Mouse (Mus musculus) lung, embryonic 15.5 days (tissue): ENCODE results near the gene Keap1. TPM values are rescaled to one million over a fixed set of nuclear protein-coding genes. Genes with fewer than 3 reads are reported as not detected.

Source experiments
- ATAC-seq: fragments of 200-750 bp; cut with Nextera tagmentation; 2 replicates; pipeline ENCODE4 v1.8.0; 2017; ENCODE audit warnings: moderate number of reproducible peaks, borderline replicate concordance; ENCODE audit not compliant: low FRiP score, low TSS enrichment; ENCODE audit errors: extremely low read depth
- H3K27ac ChIP-seq: fragments of 300-500 bp; sonication (generic); 2 replicates; pipeline ENCODE4 v1.5.1; 2015; ENCODE audit warnings: moderate library complexity, mild to moderate bottlenecking, inconsistent platforms
- H3K27me3 ChIP-seq: fragments of 300-500 bp; sonication (generic); 2 replicates; pipeline ENCODE4 v1.6.1; 2015; ENCODE audit warnings: inconsistent platforms
- H3K36me3 ChIP-seq: fragments of 300-500 bp; sonication (generic); 2 replicates; pipeline ENCODE4 v1.6.1; 2015; ENCODE audit warnings: inconsistent platforms
- H3K4me1 ChIP-seq: fragments of 300-500 bp; sonication (generic); 2 replicates; pipeline ENCODE4 v1.6.1; 2015; ENCODE audit warnings: inconsistent platforms
- H3K4me2 ChIP-seq: fragments of 300-500 bp; sonication (generic); 2 replicates; pipeline ENCODE4 v1.6.1; 2015; ENCODE audit warnings: inconsistent platforms, mild to moderate bottlenecking, moderate library complexity
- H3K4me3 ChIP-seq: fragments of 300-500 bp; sonication (generic); 2 replicates; pipeline ENCODE4 v1.5.1; 2015; ENCODE audit warnings: mild to moderate bottlenecking, inconsistent platforms
- H3K9ac ChIP-seq: fragments of 300-500 bp; sonication (generic); 2 replicates; pipeline ENCODE4 v1.6.1; 2015; ENCODE audit warnings: inconsistent platforms
- H3K9me3 ChIP-seq: fragments of 300-500 bp; sonication (generic); 2 replicates; pipeline ENCODE4 v1.6.1; 2016; ENCODE audit warnings: inconsistent platforms
- WGBS: fragments of 180-500 bp; shearing (Covaris S2); methylation state at CpG from one replicate; pipeline ENCODE4 v1.1.7; 2015; 5-methylcytosine and 5-hydroxymethylcytosine counted together
- polyA plus RNA-seq: library from polyadenylated mRNA; unstranded; fragments of >200 nt; fragmentation: Nextera tagmentation; extraction: Ambion mirVana; gene quantifications from 2 replicates; pipeline ENCODE4 v1.2.1, GENCODE M21; 2015

Keap1 gene
- polyA plus RNA-seq, 1 experiment from 2014 or later, result 68.3 TPM

DNA sequence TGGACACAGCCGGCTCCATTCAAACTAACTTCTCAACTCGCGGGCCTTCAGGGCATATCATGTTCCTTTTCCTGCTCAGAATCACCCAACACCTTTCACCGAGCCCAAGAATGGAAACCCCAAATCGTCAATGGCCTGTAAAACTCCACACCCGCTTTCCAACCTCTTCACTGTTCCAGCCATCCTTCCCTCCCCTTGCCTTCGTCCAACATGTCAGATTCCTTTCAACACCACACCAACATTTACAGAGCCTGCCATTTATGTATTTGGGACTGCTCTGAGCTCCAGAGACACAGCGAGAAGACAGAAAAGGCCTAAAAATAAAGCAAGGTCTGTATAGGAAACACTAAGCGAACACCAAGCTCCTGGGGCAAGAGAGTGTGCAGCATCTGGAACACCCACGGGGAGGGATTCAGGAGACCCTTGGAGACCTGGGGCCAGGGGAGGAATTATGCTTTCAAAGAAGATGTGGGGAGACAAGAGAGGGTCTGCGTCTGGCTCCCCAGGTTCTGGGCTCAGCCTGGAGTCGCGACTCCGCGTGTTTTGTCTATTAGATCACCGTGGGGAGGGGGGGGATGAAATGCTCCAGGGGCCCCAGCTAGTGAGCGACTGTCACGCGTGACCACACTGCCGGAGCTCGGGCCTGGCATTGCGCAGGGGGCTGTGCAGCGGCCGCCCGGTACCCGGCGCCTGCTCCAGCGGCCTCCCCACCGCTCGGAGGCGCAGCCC, 993 bp downstream of the Keap1 start:
- peaks cover 24% of the 10 kb centered on the region for H3K36me3 ChIP-seq
- ATAC-seq, result peak; percentile 9
- H3K27me3 ChIP-seq, result peaks cover 18% of the 10 kb centered on the region
- peak overlapping the region; percentile 86 for H3K27ac ChIP-seq
- H3K4me1 ChIP-seq, result peaks cover 18% of the 10 kb centered on the region
- no peaks in the 10 kb centered on the region for H3K9me3 ChIP-seq
- peak overlapping the region; percentile 94 for H3K9ac ChIP-seq
- WGBS, result under 1% methylated on average over 31 of the region's 31 CpGs
- H3K4me3 ChIP-seq, result peak overlapping the region; percentile 78
- H3K4me2 ChIP-seq, result peak overlapping the region; percentile 60

GRCm38 (mm10) chr9:21237368-21238003, 1.7 kb downstream of the Keap1 start:
- Histone ChIP-seq H3K9ac (peak overlapping the region; percentile 94), H3K4me1 (peaks cover 18% of the 10 kb centered on the region), H3K9me3 (no peaks in the 10 kb centered on the region), H3K27me3 (peaks cover 11% of the 10 kb centered on the region), H3K27ac (peak overlapping the region; percentile 86), H3K4me2 (peak overlapping the region; percentile 60), H3K36me3 (peaks cover 26% of the 10 kb centered on the region), H3K4me3 (peak overlapping the region; percentile 78)
- WGBS, result 12% methylated on average over 19 of the region's 19 CpGs
- ATAC-seq, result peak; percentile 17; the same call in 1 of the 2 replicates

GRCm38 (mm10) chr9:21236991-21237367, 2.2 kb downstream of the Keap1 start:
- Histone ChIP-seq H3K9me3 (no peaks in the 10 kb centered on the region), H3K27ac (0 out of 2 replicates have a peak overlapping the region, but pooled peaks have one; percentile 86), H3K9ac (0 out of 2 replicates have a peak overlapping the region, but pooled peaks have one; percentile 94), H3K36me3 (peaks cover 26% of the 10 kb centered on the region), H3K27me3 (peaks cover 6% of the 10 kb centered on the region), H3K4me2 (peak overlapping the region; percentile 60), H3K4me3 (peak overlapping the region; percentile 78), H3K4me1 (peaks cover 18% of the 10 kb centered on the region)
- 81% methylated on average over 25 of the region's 25 CpGs for WGBS
- ATAC-seq, result no peak

DNA sequence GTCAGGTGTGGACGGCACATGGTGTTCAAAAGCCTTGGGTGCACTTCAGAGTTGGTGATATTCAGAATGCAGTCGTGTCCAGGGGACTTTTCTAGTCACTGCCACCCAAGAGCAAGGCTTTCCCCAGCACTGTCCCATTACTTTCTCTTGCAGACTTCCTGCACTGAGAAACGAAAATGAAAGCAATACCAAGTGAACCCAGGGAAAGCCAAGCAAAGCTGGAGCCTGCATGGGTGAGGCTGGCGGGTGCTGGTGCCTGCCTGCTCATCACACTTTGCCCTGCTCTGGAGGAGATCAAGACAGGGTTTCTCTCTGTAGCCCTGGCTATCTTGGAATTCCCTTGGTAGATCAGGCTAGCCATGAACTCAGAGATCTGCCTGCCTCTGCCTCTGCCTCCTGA, 3.8 kb downstream of the Keap1 start:
- Histone ChIP-seq H3K9ac (no peak overlapping the region), H3K4me2 (no peak overlapping the region), H3K36me3 (peaks cover 35% of the 10 kb centered on the region), H3K4me3 (no peak overlapping the region), H3K27ac (no peak overlapping the region), H3K27me3 (no peaks in the 10 kb centered on the region), H3K9me3 (no peaks in the 10 kb centered on the region), H3K4me1 (peaks cover 18% of the 10 kb centered on the region)
- ATAC-seq, result no peak
- 82% methylated on average over 4 of the region's 4 CpGs for WGBS

DNA sequence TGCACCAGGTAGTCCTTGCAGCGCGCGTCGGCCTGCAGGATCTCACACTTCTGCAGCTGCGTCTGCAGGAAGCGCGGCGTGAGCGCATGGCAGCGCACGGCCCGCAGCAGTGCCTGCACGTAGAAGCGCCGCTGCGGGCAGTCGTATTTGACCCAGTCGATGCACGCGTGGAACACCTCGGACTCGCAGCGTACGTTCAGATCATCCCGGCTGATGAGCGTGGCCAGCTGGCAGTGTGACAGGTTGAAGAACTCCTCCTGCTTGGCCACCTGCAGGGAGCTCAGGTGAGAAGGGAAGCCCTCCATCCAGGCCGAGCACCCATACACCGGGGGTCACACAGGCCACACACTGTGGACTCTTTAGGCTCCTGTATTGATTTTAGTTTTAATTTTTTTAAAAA, 5.4 kb downstream of the Keap1 start:
- no peak overlapping the region for H3K27ac ChIP-seq
- no peaks in the 10 kb centered on the region for H3K27me3 ChIP-seq
- ATAC-seq, result no peak

GRCm38 (mm10) chr9:21233366-21233765, 5.8 kb downstream of the Keap1 start:
- Histone ChIP-seq H3K9ac (no peak overlapping the region), H3K4me3 (no peak overlapping the region), H3K4me2 (no peak overlapping the region), H3K36me3 (peaks cover 50% of the 10 kb centered on the region), H3K27ac (no peak overlapping the region), H3K27me3 (no peaks in the 10 kb centered on the region), H3K4me1 (peaks cover 14% of the 10 kb centered on the region), H3K9me3 (no peaks in the 10 kb centered on the region)
- no peak for ATAC-seq
- WGBS, result 93% methylated on average over 29 of the region's 29 CpGs

More for the DNA sequence above, 5.4 kb downstream of the Keap1 start:
- H3K36me3 ChIP-seq, result peaks cover 50% of the 10 kb centered on the region
- no peak overlapping the region for H3K9ac ChIP-seq
- no peaks in the 10 kb centered on the region for H3K9me3 ChIP-seq
- no peak overlapping the region for H3K4me3 ChIP-seq
- peaks cover 14% of the 10 kb centered on the region for H3K4me1 ChIP-seq
- WGBS, result 86% methylated on average over 28 of the region's 28 CpGs
- no peak overlapping the region for H3K4me2 ChIP-seq

- Histone ChIP-seq H3K4me1 (peaks cover 16% of the 10 kb centered on the region), H3K4me3 (no peak overlapping the region), H3K4me2 (no peak overlapping the region), H3K27me3 (no peaks in the 10 kb centered on the region; the same call in 1 of the 2 replicates), H3K9me3 (no peaks in the 10 kb centered on the region), H3K9ac (no peak overlapping the region), H3K36me3 (peaks cover 50% of the 10 kb centered on the region), H3K27ac (no peak overlapping the region)
- WGBS, result 86% methylated on average over 5 of the region's 5 CpGs
- no peak for ATAC-seq
Observed at GRCm38 (mm10) chr9:21232867-21233266, 6.3 kb downstream of the Keap1 start.

DNA sequence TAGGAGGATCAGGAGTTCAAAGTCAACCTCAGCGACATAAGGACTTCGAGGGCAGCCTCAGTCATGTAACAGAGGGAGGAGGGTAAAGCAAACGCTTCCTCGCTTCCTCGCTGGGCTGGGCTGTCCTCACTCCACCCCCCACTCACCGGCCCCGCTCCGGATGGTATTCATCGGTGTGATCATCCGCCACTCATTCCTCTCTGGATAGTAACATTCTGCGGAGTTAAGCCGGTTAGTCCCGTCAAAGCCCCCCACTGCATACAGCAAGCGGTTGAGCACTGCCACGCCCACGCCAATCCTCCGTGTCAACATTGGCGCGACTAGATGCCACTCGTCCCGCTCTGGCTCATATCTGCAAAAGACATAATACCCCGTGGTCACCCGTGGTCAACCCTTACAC, 7.6 kb downstream of the Keap1 start:
- Histone ChIP-seq H3K4me2 (no peak overlapping the region), H3K27ac (no peak overlapping the region), H3K27me3 (no peaks in the 10 kb centered on the region; the same call in 1 of the 2 replicates), H3K4me3 (no peak overlapping the region), H3K9ac (no peak overlapping the region), H3K4me1 (peaks cover 12% of the 10 kb centered on the region; the same call in 1 of the 2 replicates), H3K9me3 (no peaks in the 10 kb centered on the region), H3K36me3 (peaks cover 50% of the 10 kb centered on the region)
- ATAC-seq, result no peak
- WGBS, result 42% methylated on average over 23 of the region's 23 CpGs

GRCm38 (mm10) chr9:21227342-21227741, 11.8 kb downstream of the Keap1 start:
- Histone ChIP-seq H3K4me2 (peak overlapping the region; percentile 60), H3K9ac (peak overlapping the region; percentile 35), H3K27ac (0 out of 2 replicates have a peak overlapping the region, but pooled peaks have one; percentile 13), H3K4me3 (peak overlapping the region; percentile 29), H3K27me3 (peaks cover 3% of the 10 kb centered on the region; the same call in 1 of the 2 replicates), H3K4me1 (peaks cover 10% of the 10 kb centered on the region; the same call in 1 of the 2 replicates), H3K9me3 (peaks cover 3% of the 10 kb centered on the region; the same call in 1 of the 2 replicates), H3K36me3 (peaks cover 23% of the 10 kb centered on the region)
- 14% methylated on average over 16 of the region's 16 CpGs for WGBS
- ATAC-seq, result peak; percentile 13; the same call in 1 of the 2 replicates

DNA sequence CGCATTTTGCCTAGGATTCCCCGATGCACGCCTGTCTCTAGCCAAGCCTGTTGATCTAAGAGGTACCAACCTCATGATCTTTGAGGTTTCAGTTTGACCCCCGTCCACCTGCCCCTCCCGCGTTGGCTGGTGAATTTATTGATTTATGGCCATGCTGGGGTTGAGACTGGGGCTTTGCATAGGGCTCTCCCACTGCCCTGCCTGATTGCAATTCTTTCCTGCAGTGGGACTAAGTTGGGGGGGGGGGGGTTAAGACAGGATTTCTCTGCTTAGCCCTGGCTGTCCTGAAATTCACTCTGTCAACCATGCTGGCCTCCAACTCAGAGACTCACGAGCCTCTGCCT, 13.8 kb downstream of the Keap1 start:
- WGBS, result 12% methylated on average over 7 of the region's 7 CpGs
- peaks cover 3% of the 10 kb centered on the region; the same call in 1 of the 2 replicates for H3K9me3 ChIP-seq
- peaks cover 16% of the 10 kb centered on the region for H3K36me3 ChIP-seq
- H3K9ac ChIP-seq, result peak overlapping the region; percentile 10; the same call in 1 of the 2 replicates
- peak overlapping the region; percentile 31 for H3K4me3 ChIP-seq
- ATAC-seq, result no peak
- peak overlapping the region; percentile 52 for H3K4me2 ChIP-seq
- H3K4me1 ChIP-seq, result peaks cover 19% of the 10 kb centered on the region
- H3K27me3 ChIP-seq, result peaks cover 3% of the 10 kb centered on the region; the same call in 1 of the 2 replicates
- no peak overlapping the region for H3K27ac ChIP-seq

- no peak for ATAC-seq
- Histone ChIP-seq H3K4me2 (peak overlapping the region; percentile 52), H3K4me1 (peaks cover 19% of the 10 kb centered on the region), H3K27me3 (peaks cover 3% of the 10 kb centered on the region; the same call in 1 of the 2 replicates), H3K9ac (peak overlapping the region; percentile 10; the same call in 1 of the 2 replicates), H3K27ac (no peak overlapping the region), H3K9me3 (peaks cover 3% of the 10 kb centered on the region; the same call in 1 of the 2 replicates), H3K4me3 (peak overlapping the region; percentile 31), H3K36me3 (peaks cover 10% of the 10 kb centered on the region)
- WGBS, result 19% methylated on average over 26 of the region's 26 CpGs
Observed at GRCm38 (mm10) chr9:21224576-21225414, 14.4 kb downstream of the Keap1 start.
